Mouse (Mus musculus) liver, postnatal 0 days (tissue): ENCODE results near the gene Pfdn6. TPM values are rescaled to one million over a fixed set of nuclear protein-coding genes. Genes with fewer than 3 reads are reported as not detected.
"Not testable (repeated sequence)": the region's sequence is repeated elsewhere in the genome, so short reads cannot be mapped to it uniquely, and the experiment has no call there.

Source experiments
- ATAC-seq: fragments of 200-750 bp; cut with Nextera tagmentation; 2 replicates; pipeline ENCODE4 v1.8.0; 2017; ENCODE audit warnings: mild to moderate bottlenecking, moderate library complexity
- DNase-seq: peaks from one replicate; pipeline ENCODE4 v3.0.0-alpha.2; 2016
- H3K27ac ChIP-seq: fragments of 300-500 bp; sonication (generic); 2 replicates; pipeline ENCODE4 v1.5.1; 2014; ENCODE audit warnings: antibody characterized with exemption, moderate library complexity, mild to moderate bottlenecking, low read depth
- H3K27me3 ChIP-seq: fragments of 300-500 bp; sonication (generic); 2 replicates; pipeline ENCODE4 v1.6.1; 2014; ENCODE audit warnings: low read length, control low read depth, mixed read lengths; ENCODE audit not compliant: insufficient read depth
- H3K36me3 ChIP-seq: fragments of 300-500 bp; sonication (generic); replicated peaks from 2 replicates; pipeline ENCODE4 v1.6.1; 2014; ENCODE audit warnings: mild to moderate bottlenecking, control low read depth, low read length, moderate library complexity, mixed read lengths; ENCODE audit not compliant: insufficient read depth
- H3K4me1 ChIP-seq: fragments of 300-500 bp; sonication (generic); 2 replicates; pipeline ENCODE4 v1.6.1; 2014; ENCODE audit warnings: antibody characterized with exemption, mild to moderate bottlenecking, control low read depth; ENCODE audit not compliant: insufficient read depth
- H3K4me2 ChIP-seq: fragments of 300-500 bp; sonication (generic); 2 replicates; pipeline ENCODE4 v1.6.1; 2014; ENCODE audit warnings: low read depth, mild to moderate bottlenecking, low read length, moderate library complexity, mixed read lengths
- H3K4me3 ChIP-seq: fragments of 300-500 bp; sonication (generic); 2 replicates; pipeline ENCODE4 v1.5.1; 2014; ENCODE audit warnings: low read depth, low read length
- H3K9ac ChIP-seq: fragments of 300-500 bp; sonication (generic); replicated peaks from 2 replicates; pipeline ENCODE4 v1.6.1; 2014; ENCODE audit warnings: mild to moderate bottlenecking, moderate library complexity
- H3K9me3 ChIP-seq: fragments of 300-500 bp; sonication (generic); 2 replicates; pipeline ENCODE4 v1.6.1; 2016; ENCODE audit warnings: mild to moderate bottlenecking, control low read depth, low read length, mixed read lengths
- CTCF ChIP-seq: sonication (generic); IDR thresholded peaks from 2 replicates; pipeline ENCODE4 v1.5.1; 2016; ENCODE audit warnings: antibody characterized with exemption, low read depth
- EP300 ChIP-seq: IDR thresholded peaks from 2 replicates; pipeline ENCODE4 v1.6.1; 2016; ENCODE audit warnings: antibody characterized with exemption, low read depth, mild to moderate bottlenecking
- WGBS: fragments of 180-500 bp; shearing (Covaris S2); extraction: QIAGEN DNeasy Blood & Tissue Kit; methylation state at CpG from one replicate; pipeline ENCODE4 v1.1.7; 2014; ENCODE audit not compliant: insufficient replicate concordance; 5-methylcytosine and 5-hydroxymethylcytosine counted together
- polyA plus RNA-seq: library from polyadenylated mRNA; unstranded; fragments of >200 nt; fragmentation: Nextera tagmentation; extraction: Ambion mirVana; gene quantifications from 2 replicates; pipeline ENCODE4 v1.2.1, GENCODE M21; 2015

Gene Pfdn6
- polyA plus RNA-seq, 1 experiment from 2014 or later, result 85.5 TPM

DNA sequence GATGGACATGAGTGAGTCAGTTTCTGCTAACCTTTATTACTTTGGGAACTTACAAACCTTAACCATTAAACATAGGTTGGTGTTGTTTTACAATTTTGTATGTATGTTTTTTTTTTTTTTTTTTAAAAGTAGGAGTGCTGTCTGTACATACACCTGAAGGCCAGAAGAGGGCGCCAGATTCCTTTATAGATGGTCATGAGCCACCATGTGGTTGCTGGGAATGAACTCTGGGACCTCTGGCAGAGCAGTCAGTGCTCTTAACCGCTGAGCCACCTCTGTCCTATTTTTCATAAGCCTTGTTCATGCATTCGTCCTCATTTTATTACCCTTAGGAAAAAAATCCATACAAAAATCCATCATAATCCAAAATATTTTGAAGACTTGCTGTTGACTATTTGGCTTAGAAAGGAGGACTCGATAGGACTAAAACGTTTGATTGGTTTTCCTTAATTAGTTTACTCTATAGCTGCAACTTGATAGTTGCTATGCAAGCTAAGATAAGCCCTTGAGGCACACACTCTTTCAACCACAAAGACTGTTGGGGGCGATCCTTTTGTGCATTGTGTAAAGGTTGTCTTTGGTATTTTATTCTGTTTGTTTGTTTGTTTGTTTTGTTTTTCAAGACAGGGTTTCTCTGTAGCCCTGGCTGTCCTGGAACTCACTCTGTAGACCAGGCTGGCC lies 42.9 kb downstream of the Pfdn6 start:
- no peak overlapping the region for H3K4me2 ChIP-seq
- no peak overlapping the region for H3K27ac ChIP-seq
- ATAC-seq, result peak; percentile 63
- no peak for TF ChIP-seq EP300
- peak; percentile 85 for TF ChIP-seq CTCF
- H3K27me3 ChIP-seq, result no peaks in the 10 kb centered on the region
- H3K36me3 ChIP-seq, result no peaks in the 10 kb centered on the region
- DNase-seq, result peak; percentile 77
- no peaks in the 10 kb centered on the region for H3K9me3 ChIP-seq
- 23% methylated on average over 6 of the region's 6 CpGs for WGBS
- peaks cover 21% of the 10 kb centered on the region for H3K4me1 ChIP-seq
- H3K4me3 ChIP-seq, result no peak overlapping the region
- no peak overlapping the region for H3K9ac ChIP-seq

DNA sequence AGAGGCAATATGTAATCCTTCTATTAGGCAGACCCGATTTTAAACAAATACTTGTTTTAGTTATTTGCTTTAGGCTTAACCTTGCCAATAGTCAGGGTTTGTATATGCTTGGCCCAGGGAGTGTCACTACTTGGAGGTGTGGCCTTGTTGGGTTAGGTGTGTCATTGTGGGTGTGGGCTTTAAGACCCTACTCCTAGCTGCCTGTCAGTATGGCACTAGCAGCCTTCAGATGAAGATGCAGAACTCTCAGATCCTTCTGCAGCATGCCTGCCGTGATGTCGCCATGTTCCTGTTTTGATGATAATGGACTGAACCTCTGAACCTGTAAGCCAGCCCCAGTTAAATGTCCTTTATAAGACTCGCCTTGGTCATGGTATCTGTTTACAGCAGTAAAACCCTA lies 47.1 kb downstream of the Pfdn6 start:
- not testable (repeated sequence) for H3K9me3 ChIP-seq, ATAC-seq, DNase-seq, H3K36me3 ChIP-seq, H3K27ac ChIP-seq, H3K9ac ChIP-seq, H3K4me1 ChIP-seq, H3K27me3 ChIP-seq, H3K4me2 ChIP-seq, H3K4me3 ChIP-seq
- 74% methylated on average over 4 of the region's 4 CpGs for WGBS

DNA sequence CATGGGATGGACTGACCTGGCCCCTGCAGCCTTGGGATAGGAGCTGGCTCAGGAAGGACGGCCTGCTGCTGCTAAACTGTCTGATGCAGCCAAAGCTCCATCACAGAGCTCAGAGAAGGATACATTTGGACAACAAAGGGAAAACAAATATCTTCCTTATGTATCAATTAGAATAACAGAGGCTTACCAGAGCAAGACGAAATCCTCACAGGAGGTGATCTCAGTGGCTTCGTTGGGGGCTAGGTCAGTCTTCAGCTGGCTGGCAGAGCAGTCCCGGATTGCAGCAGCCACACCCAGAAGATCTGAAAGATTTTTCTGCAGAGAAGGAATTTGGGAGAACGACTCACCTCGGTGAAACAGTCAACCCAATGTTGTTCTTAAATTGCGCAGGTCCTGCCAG lies 47.7 kb downstream of the Pfdn6 start:
- H3K9me3 ChIP-seq, result no peaks in the 10 kb centered on the region
- peaks cover 10% of the 10 kb centered on the region for H3K4me1 ChIP-seq
- DNase-seq, result no peak
- no peak overlapping the region for H3K27ac ChIP-seq
- no peak overlapping the region for H3K9ac ChIP-seq
- no peaks in the 10 kb centered on the region for H3K27me3 ChIP-seq
- H3K4me3 ChIP-seq, result no peak overlapping the region
- H3K36me3 ChIP-seq, result no peaks in the 10 kb centered on the region
- H3K4me2 ChIP-seq, result no peak overlapping the region
- WGBS, result 47% methylated on average over 7 of the region's 7 CpGs
- TF ChIP-seq EP300 (no peak), CTCF (no peak)
- ATAC-seq, result no peak

DNA sequence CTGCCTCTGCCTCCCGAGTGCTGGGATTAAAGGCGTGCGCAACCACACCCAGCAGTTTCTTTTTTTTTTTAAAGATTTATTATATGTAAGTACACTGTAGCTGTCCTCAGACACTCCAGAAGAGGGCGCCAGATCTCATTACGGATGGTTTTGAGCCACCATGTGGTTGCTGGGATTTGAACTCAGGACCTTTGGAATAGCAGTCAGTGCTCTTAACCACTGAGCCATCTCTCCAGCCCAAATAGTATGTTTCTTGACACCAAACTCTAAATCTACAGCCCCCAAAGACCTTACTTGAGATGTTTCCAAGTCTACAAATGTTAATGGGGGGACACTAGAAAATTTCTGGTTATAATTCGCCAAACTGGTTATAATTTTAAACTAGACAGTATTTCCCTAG lies 48.3 kb downstream of the Pfdn6 start:
- H3K9ac ChIP-seq, H3K4me3 ChIP-seq, H3K9me3 ChIP-seq, H3K4me2 ChIP-seq, H3K36me3 ChIP-seq, DNase-seq, H3K27ac ChIP-seq, ATAC-seq, H3K27me3 ChIP-seq: not testable (repeated sequence)
- WGBS, result 72% methylated on average over 6 of the region's 6 CpGs
- peak; percentile 35 for TF ChIP-seq CTCF
- H3K4me1 ChIP-seq, result peaks cover 10% of the 10 kb centered on the region

DNA sequence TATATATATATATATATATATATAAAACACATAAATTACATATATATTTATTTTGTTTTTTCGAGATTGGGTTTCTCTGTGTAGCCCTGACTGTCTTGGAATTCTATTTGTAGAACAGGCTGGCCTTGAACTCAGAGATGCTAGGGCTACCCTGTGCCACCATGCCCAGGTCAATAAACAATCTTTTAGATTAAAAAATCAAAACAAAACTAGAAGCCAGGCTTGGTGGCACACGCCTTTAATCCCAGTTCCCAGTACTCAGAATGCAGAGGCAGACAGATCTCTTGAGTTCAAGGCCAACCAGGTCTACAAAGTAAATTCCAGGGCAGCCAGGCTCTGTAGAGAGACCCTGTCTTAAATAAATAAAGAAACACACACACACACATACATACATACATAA lies 48.8 kb downstream of the Pfdn6 start:
- 48% methylated on average over 2 of the region's 2 CpGs for WGBS
- Histone ChIP-seq H3K36me3 (peaks cover under 1% of the 10 kb centered on the region; the same call in 1 of the 2 replicates), H3K27me3 (no peaks in the 10 kb centered on the region)

DNA sequence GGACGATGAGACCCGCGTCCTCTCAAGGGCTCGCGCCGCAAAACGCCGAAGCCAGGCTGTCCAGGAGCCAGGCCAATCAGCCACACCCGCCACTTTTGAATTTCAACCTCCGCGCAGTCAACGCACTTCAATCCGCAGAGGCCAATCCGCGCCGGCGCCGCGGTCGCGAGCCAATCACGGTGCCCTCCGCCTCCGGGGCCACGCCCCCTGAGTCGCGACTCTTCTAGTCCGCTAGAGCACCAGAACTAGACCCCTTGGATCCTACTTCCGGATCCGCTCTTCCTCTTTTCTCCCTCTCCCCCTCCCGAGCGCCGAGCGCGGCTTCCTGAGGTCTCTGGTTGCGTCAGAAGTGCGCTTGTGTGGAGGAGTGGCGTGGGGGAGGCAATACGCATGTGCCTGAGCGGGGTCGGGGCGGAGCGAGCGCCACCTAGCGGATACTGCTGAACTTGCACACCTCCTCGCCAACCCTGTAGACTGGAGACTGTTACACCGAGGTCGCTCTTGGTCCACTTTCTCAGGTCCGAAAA lies 49.5 kb downstream of the Pfdn6 start, which contains the start of gene Kifc1:
Gene Kifc1 (minus strand): TSS at position 129 of the 527 bp plus-strand sequence.
- Histone ChIP-seq H3K4me3 (peak within 1 kb of the TSS; percentile 79), H3K27me3 (no peaks in the 10 kb centered on the region), H3K4me1 (peaks cover 10% of the 10 kb centered on the region), H3K9ac (peak within 1 kb of the TSS; percentile 81), H3K4me2 (peak within 1 kb of the TSS; percentile 70), H3K9me3 (no peaks in the 10 kb centered on the region), H3K36me3 (peaks cover 8% of the 10 kb centered on the region; the same call in 1 of the 2 replicates), H3K27ac (peak within 1 kb of the TSS; percentile 61)
- ATAC-seq (peak; percentile 99), DNase-seq (peak; percentile 99)
- TF ChIP-seq CTCF (peak; percentile 100), EP300 (no peak; the same call in 1 of the 2 replicates)
- under 1% methylated on average over 45 of the region's 49 CpGs for WGBS

More for the DNA sequence above, 48.8 kb downstream of the Pfdn6 start:
- DNase-seq (no peak), ATAC-seq (no peak)
- Histone ChIP-seq H3K4me3 (no peak overlapping the region), H3K9ac (no peak overlapping the region), H3K4me2 (no peak overlapping the region), H3K27ac (no peak overlapping the region), H3K9me3 (no peaks in the 10 kb centered on the region), H3K4me1 (peaks cover 10% of the 10 kb centered on the region)
- TF ChIP-seq EP300, result no peak
- no peak for TF ChIP-seq CTCF

DNA sequence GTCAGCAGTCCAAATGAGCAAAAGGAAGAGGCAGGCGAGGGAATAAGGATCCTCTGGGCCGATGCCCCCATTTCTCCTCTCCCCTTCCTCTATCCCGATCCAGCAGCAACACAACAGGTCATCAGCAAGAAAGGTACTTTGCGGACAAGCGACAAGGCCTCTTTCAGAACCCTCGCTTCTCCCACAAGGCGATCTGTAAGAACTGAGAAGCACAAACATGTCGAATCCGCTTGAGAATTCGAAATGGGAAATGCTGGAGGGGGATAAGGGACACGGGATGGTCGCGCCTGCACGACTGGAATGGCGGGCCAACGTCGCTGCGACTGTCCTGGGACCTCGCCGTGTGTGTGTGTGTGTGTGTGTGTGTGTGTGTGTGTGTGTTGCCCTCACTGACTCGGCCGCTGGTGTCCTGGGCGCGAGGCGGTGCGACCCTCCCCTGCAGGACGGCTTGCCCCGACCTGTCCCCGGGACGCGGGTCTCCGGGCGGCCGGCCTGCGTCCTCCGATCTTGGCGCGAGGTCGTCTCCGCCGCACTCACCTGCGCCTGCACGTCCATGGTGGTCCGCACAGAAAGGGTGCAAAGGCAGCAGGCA lies 50.1 kb downstream of the Pfdn6 start:
- H3K27ac ChIP-seq, result peak overlapping the region; percentile 61
- DNase-seq, H3K27me3 ChIP-seq, H3K36me3 ChIP-seq, H3K9me3 ChIP-seq: not testable (repeated sequence)
- peak overlapping the region; percentile 81 for H3K9ac ChIP-seq
- ATAC-seq, result peak; percentile 2
- H3K4me1 ChIP-seq, result peaks cover 10% of the 10 kb centered on the region
- H3K4me3 ChIP-seq, result peak overlapping the region; percentile 79
- 0% methylated on average over 39 of the region's 44 CpGs for WGBS
- H3K4me2 ChIP-seq, result peak overlapping the region; percentile 70
